Mouse (Mus musculus) hindbrain, embryonic 13.5 days (tissue): ENCODE data around the gene Akr1b7. TPM values are rescaled to one million over a fixed set of nuclear protein-coding genes. Genes with fewer than 3 reads are reported as not detected.

ENCODE experiments used
- ATAC-seq: fragments of 200-750 bp; cut with Nextera tagmentation; 2 replicates; pipeline ENCODE4 v1.8.0; 2017; ENCODE audit warnings: moderate TSS enrichment; ENCODE audit not compliant: low FRiP score
- H3K27ac ChIP-seq: fragments of 300-500 bp; sonication (generic); 2 replicates; pipeline ENCODE4 v1.5.1; 2015; ENCODE audit warnings: inconsistent platforms, mild to moderate bottlenecking, moderate library complexity
- H3K27me3 ChIP-seq: fragments of 300-500 bp; sonication (generic); 2 replicates; pipeline ENCODE4 v1.6.1; 2015; ENCODE audit warnings: mild to moderate bottlenecking, inconsistent platforms
- H3K36me3 ChIP-seq: fragments of 300-500 bp; sonication (generic); 2 replicates; pipeline ENCODE4 v1.6.1; 2015; ENCODE audit warnings: mild to moderate bottlenecking, inconsistent platforms
- H3K4me1 ChIP-seq: fragments of 300-500 bp; sonication (generic); replicated peaks from 2 replicates; pipeline ENCODE4 v1.6.1; 2015; ENCODE audit warnings: inconsistent platforms
- H3K4me2 ChIP-seq: fragments of 300-500 bp; sonication (generic); 2 replicates; pipeline ENCODE4 v1.6.1; 2015; ENCODE audit warnings: inconsistent platforms, mild to moderate bottlenecking, moderate library complexity
- H3K4me3 ChIP-seq: fragments of 300-500 bp; sonication (generic); 2 replicates; pipeline ENCODE4 v1.5.1; 2015; ENCODE audit warnings: mild to moderate bottlenecking, inconsistent platforms
- H3K9ac ChIP-seq: fragments of 300-500 bp; sonication (generic); 2 replicates; pipeline ENCODE4 v1.6.1; 2015; ENCODE audit warnings: mild to moderate bottlenecking, inconsistent platforms
- H3K9me3 ChIP-seq: fragments of 300-500 bp; sonication (generic); 2 replicates; pipeline ENCODE4 v1.6.1; 2016; ENCODE audit warnings: inconsistent platforms
- WGBS: fragments of 180-500 bp; shearing (Covaris S2); methylation state at CpG from one replicate; pipeline ENCODE4 v1.1.7; 2015; 5-methylcytosine and 5-hydroxymethylcytosine counted together
- polyA plus RNA-seq: library from polyadenylated mRNA; unstranded; fragments of >200 nt; fragmentation: Nextera tagmentation; extraction: Ambion mirVana; gene quantifications from 2 replicates; pipeline ENCODE4 v1.2.1, GENCODE M21; 2015

Akr1b7 gene
- polyA plus RNA-seq, 1 experiment from 2014 or later, result not detected

GRCm38 (mm10) chr6:34447961-34448360, 35.8 kb downstream of the Akr1b7 start:
- Histone ChIP-seq H3K27me3 (no peaks in the 10 kb centered on the region), H3K36me3 (no peaks in the 10 kb centered on the region), H3K9me3 (no peaks in the 10 kb centered on the region), H3K27ac (no peak overlapping the region), H3K9ac (no peak overlapping the region), H3K4me3 (no peak overlapping the region), H3K4me2 (no peak overlapping the region), H3K4me1 (no peaks in the 10 kb centered on the region)
- ATAC-seq, result no peak
- 15% methylated on average over 2 of the region's 2 CpGs for WGBS

GRCm38 (mm10) chr6:34448696-34449095, 36.6 kb downstream of the Akr1b7 start:
- ATAC-seq, result no peak
- Histone ChIP-seq H3K9ac (no peak overlapping the region), H3K4me2 (no peak overlapping the region), H3K36me3 (no peaks in the 10 kb centered on the region), H3K9me3 (no peaks in the 10 kb centered on the region), H3K4me3 (no peak overlapping the region), H3K27me3 (no peaks in the 10 kb centered on the region), H3K4me1 (no peaks in the 10 kb centered on the region), H3K27ac (no peak overlapping the region)
- 82% methylated on average over 1 of the region's 1 CpGs for WGBS

GRCm38 (mm10) chr6:34452963-34453770, 41.0 kb downstream of the Akr1b7 start:
- Histone ChIP-seq H3K27me3 (no peaks in the 10 kb centered on the region), H3K4me3 (no peak overlapping the region), H3K4me1 (no peaks in the 10 kb centered on the region), H3K4me2 (no peak overlapping the region), H3K27ac (no peak overlapping the region), H3K9ac (no peak overlapping the region), H3K9me3 (no peaks in the 10 kb centered on the region), H3K36me3 (no peaks in the 10 kb centered on the region)
- WGBS, result 70% methylated on average over 7 of the region's 7 CpGs
- ATAC-seq, result no peak

- Histone ChIP-seq H3K4me3 (no peak overlapping the region), H3K27ac (no peak overlapping the region), H3K27me3 (no peaks in the 10 kb centered on the region), H3K36me3 (no peaks in the 10 kb centered on the region), H3K9ac (no peak overlapping the region), H3K9me3 (no peaks in the 10 kb centered on the region), H3K4me1 (no peaks in the 10 kb centered on the region), H3K4me2 (no peak overlapping the region)
- ATAC-seq, result no peak
Measured at GRCm38 (mm10) chr6:34459456-34459855, 47.3 kb downstream of the Akr1b7 start.

- Histone ChIP-seq H3K4me1 (no peaks in the 10 kb centered on the region), H3K4me3 (no peak overlapping the region), H3K4me2 (no peak overlapping the region), H3K27me3 (no peaks in the 10 kb centered on the region), H3K36me3 (no peaks in the 10 kb centered on the region), H3K27ac (no peak overlapping the region), H3K9me3 (no peaks in the 10 kb centered on the region), H3K9ac (no peak overlapping the region)
- 66% methylated on average over 4 of the region's 4 CpGs for WGBS
- ATAC-seq, result no peak
Measured at GRCm38 (mm10) chr6:34460651-34461050, 48.5 kb downstream of the Akr1b7 start.

GRCm38 (mm10) chr6:34463582-34463981, 51.4 kb downstream of the Akr1b7 start:
- H3K4me2 ChIP-seq, result no peak overlapping the region
- H3K36me3 ChIP-seq, result no peaks in the 10 kb centered on the region
- H3K4me1 ChIP-seq, result no peaks in the 10 kb centered on the region
- H3K9ac ChIP-seq, result no peak overlapping the region
- 95% methylated on average over 4 of the region's 4 CpGs for WGBS
- H3K27ac ChIP-seq, result no peak overlapping the region
- no peaks in the 10 kb centered on the region for H3K27me3 ChIP-seq
- ATAC-seq, result no peak
- no peak overlapping the region for H3K4me3 ChIP-seq
- no peaks in the 10 kb centered on the region for H3K9me3 ChIP-seq

GRCm38 (mm10) chr6:34471434-34472110, 59.4 kb downstream of the Akr1b7 start:
- 85% methylated on average over 12 of the region's 12 CpGs for WGBS
- H3K27me3 ChIP-seq, result no peaks in the 10 kb centered on the region
- peaks cover 8% of the 10 kb centered on the region for H3K4me1 ChIP-seq
- H3K4me2 ChIP-seq, result no peak overlapping the region
- H3K36me3 ChIP-seq, result no peaks in the 10 kb centered on the region
- no peaks in the 10 kb centered on the region for H3K9me3 ChIP-seq
- no peak overlapping the region for H3K9ac ChIP-seq
- H3K4me3 ChIP-seq, result no peak overlapping the region
- no peak for ATAC-seq
- H3K27ac ChIP-seq, result no peak overlapping the region

Other genes starting within 250 kb of the Akr1b7 start
- gene Slc35b4, start 235.2 kb upstream of the Akr1b7 start, polyA plus RNA-seq, result 36.8 and 40.7 TPM in 2 replicates
- gene Akr1b3, start 94.9 kb upstream of the Akr1b7 start, polyA plus RNA-seq, result 106 and 108 TPM in 2 replicates
- 7.7 and 9.7 TPM in 2 replicates for gene Akr1b8, start 58.2 kb upstream of the Akr1b7 start, polyA plus RNA-seq
- gene Akr1b10, start 28.1 kb upstream of the Akr1b7 start, polyA plus RNA-seq, result 10.4 and 12.1 TPM in 2 replicates
- 88.0 and 90.9 TPM in 2 replicates for gene Bpgm, start 63.9 kb downstream of the Akr1b7 start, polyA plus RNA-seq
- 80.0 and 84.0 TPM in 2 replicates for gene Cald1, start 186.2 kb downstream of the Akr1b7 start, polyA plus RNA-seq